Mouse (Mus musculus) right cerebral cortex, postnatal 10 days (tissue): Measurements from ENCODE around the gene 4930556J24Rik.
"Not testable (repeated sequence)": the region's sequence is repeated elsewhere in the genome, so short reads cannot be mapped to it uniquely, and the experiment has no call there.

Source experiments
- DNase-seq, 2 experiments: peaks; one replicate each; pipeline ENCODE4 v3.0.0; 2021; ENCODE audit warnings: low spot score in 2 of 2

The 4930556J24Rik gene

GRCm38 (mm10) chr11:3973081-3973480, 3.5 kb downstream of the 4930556J24Rik start:
- DNase-seq: peak in 1 of 2 experiments; percentile 15

GRCm38 (mm10) chr11:3970361-3970760, 6.2 kb downstream of the 4930556J24Rik start:
- no peak for DNase-seq

- DNase-seq: peak; percentile 31 to 42
Observed at GRCm38 (mm10) chr11:3969837-3970236, 6.7 kb downstream of the 4930556J24Rik start.

DNA sequence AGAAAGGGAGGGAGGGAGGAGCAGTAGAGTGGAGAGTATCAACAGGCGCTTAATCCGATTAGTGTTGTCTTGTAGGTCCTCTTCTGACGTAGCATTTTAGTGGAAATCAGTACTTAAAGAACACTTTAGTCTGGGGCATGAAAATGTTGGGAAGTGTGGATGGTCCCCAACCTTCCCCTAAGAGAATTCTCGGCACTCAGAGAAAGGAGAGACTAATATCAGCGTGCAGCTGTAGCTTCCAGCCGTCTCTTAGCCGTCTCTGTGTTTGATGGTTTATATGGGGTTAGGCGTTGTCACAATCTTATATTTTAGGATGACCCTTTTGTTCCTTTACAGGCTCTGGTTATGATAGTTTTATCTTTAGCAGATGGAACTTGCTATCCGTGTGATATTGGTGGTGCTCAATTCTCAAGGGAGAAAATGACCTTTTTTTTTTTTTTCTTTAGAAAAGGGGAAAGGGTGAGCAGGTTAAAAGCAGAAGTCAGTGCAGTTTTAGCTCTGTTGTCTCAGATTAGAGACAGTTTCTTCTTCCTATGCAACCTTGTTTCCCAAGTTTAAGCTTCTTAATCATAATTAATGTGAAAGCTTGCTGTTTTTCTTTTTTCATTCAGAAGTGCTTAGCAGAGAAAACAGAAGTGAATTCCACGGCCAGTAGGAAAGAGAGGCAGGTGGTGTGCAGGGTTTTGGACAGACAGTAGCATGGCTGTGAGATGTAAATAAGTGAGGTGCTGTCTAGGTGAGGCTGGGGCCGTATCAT, 12.0 kb downstream of the 4930556J24Rik start:
- peak in 1 of 2 experiments; percentile 17 for DNase-seq

- DNase-seq: peak; percentile 83 to 84
Observed at GRCm38 (mm10) chr11:3963610-3964415, 12.8 kb downstream of the 4930556J24Rik start, which contains the start of gene Pes1. Gene Pes1 (plus strand): TSS chr11:3963975.

GRCm38 (mm10) chr11:3963155-3963554, 13.4 kb downstream of the 4930556J24Rik start:
- peak in 1 of 2 experiments; percentile 47 for DNase-seq

DNA sequence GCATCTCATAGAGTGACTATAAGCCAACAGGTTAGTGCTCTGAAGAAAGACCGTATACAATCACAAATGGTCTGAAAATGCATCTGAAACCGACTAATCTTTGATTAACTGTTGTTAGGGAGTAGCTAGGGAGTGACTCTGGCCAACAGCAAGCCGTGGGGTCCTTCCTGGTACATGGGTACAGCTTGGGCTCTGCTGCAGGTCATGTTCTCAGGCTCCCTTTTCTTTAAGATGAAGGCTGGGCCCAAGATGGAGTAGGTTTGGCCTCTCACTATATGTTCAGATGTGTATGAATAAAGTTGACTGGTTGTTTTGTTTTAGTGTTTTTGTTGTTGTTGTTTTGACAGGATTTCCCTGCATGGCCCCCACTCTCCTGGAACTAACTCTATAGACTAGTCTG, 14.8 kb downstream of the 4930556J24Rik start:
- peak in 1 of 2 experiments; percentile 11 for DNase-seq

GRCm38 (mm10) chr11:3960901-3961300, 15.7 kb downstream of the 4930556J24Rik start:
- no peak for DNase-seq

- peak in 1 of 2 experiments; percentile 7 for DNase-seq
Observed at GRCm38 (mm10) chr11:3955371-3955770, 21.2 kb downstream of the 4930556J24Rik start.

GRCm38 (mm10) chr11:3954876-3955275, 21.7 kb downstream of the 4930556J24Rik start:
- not testable (repeated sequence) for DNase-seq

DNA sequence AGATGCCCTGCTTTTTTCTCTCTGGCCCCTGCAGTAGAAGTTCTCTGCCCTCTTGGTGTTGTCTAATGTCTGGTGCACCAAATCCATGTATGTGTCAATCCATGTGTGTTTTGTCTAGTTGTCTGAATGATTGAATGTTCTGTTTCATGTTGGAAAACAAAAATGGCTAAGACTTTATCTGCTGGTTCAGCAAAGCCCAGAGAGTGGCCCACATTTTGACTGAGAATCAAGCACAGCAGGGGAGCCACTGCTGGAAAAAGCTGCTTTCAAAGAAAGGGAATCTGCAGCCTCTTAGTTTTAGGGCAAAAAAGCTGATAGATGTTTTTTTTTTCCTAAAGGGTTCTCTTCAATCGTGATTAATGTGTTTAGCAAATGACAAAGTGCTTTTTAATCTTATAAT, 30.2 kb downstream of the 4930556J24Rik start:
- DNase-seq: peak in 1 of 2 experiments; percentile 2

DNA sequence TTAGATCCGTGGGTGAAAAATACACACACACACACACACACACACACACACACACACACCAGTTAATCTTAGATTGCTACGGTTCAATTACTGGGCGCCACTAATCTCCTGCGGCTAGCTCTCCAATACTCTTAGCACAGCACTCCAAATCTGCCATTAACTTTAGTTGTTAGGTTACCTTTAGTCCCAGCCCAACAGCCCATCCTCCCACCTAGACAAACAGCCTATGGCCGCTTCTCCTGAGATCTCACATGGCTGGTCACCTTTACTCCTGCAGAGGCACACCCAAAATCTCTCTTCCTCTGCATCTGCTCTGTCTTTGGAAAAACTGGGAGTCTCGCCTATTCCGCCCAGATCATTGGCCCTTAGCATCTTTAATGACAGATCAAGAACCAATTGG, 35.2 kb downstream of the 4930556J24Rik start:
- peak in 1 of 2 experiments; percentile 2 for DNase-seq

- DNase-seq: peak in 1 of 2 experiments; percentile 13
Observed at GRCm38 (mm10) chr11:3937321-3937874, 39.2 kb downstream of the 4930556J24Rik start.

GRCm38 (mm10) chr11:3936318-3936717, 40.3 kb downstream of the 4930556J24Rik start:
- peak in 1 of 2 experiments; percentile 14 for DNase-seq

GRCm38 (mm10) chr11:3935135-3935534, 41.4 kb downstream of the 4930556J24Rik start:
- peak in 1 of 2 experiments; percentile 13 for DNase-seq

DNA sequence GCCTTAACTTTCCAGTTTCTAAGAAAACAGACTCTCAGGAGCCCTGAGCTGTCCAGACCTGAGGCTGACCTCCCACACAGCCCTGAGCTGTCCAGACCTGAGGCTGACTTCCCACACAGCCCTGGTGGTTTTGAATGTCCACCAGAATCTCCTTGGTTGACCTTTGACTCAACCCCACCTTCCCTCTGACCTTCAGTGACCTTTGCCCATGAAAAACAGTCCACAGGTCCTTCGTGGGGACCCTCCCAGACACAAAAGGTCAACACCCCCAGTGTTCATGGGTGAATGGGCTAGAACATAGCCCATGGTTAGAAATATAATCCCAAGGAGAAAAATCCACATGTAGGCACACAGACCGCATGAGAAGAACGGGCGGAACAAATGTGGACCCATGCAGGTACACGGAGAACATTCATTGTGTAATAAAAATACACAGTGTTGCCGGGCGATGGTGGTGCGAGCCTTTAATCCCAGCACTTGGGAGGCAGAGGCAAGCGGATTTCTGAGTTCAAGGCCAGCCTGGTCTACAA, 42.8 kb downstream of the 4930556J24Rik start:
- DNase-seq: peak in 1 of 2 experiments; percentile 15

DNA sequence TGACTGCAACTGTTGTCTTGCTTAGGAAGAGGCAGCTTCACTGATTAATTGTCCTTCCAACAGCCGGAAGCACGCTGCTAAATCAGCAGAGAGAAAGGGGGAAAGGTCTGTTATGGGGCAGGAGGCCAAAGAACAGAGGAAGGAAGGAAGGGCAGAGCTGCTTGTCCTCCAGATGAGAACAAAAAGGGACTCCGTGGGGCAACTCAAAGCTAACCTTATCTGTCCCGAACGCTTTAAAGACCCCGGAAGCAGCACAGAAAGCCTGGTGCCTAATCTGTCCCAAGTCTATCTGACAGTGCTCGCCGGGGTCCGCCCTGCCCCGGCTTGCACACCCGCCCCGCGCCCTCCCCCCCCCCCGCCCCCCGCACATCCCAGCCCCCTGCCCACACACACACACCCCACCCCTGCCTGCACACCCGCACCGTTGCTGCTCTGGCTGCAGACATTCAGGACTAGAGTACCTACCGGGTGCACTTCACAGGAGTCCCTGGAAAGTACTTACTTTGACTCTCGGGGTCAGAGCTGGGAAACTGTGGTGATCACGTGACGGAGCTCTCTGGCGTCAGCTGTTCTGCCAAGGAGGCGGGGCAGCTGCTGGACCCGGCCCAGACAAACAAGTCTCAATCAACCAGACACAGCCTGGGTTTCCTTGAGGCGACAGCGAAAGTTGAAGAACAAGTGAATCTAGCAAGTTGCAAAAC, 44.9 kb downstream of the 4930556J24Rik start, which contains the start of gene Tcn2:
TSS of gene Tcn2 (minus strand) at position 649 of the 701 bp plus-strand sequence.
- DNase-seq: peak; percentile 82

DNA sequence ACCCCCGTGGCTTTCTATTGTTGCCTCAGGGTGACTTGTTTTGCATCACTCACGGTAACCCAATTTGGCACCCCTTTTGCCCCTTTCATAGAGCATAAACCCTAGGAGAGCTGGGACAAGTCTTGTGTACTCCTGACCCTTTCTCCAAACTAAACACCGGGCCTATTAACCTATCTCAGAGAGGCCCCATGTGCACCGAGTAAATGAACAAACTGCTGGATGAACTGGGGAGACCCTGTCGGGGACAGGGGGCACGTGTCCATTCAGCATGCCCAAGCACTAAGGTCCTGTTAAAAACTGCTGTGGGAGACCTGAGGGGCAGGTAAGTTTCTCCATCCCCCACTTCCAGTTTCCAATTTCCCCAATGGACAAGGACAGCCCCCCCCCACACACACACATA, 45.6 kb downstream of the 4930556J24Rik start:
- peak in 1 of 2 experiments; percentile 8 for DNase-seq

GRCm38 (mm10) chr11:3930019-3930418, 46.6 kb downstream of the 4930556J24Rik start:
- peak in 1 of 2 experiments; percentile 13 for DNase-seq

DNA sequence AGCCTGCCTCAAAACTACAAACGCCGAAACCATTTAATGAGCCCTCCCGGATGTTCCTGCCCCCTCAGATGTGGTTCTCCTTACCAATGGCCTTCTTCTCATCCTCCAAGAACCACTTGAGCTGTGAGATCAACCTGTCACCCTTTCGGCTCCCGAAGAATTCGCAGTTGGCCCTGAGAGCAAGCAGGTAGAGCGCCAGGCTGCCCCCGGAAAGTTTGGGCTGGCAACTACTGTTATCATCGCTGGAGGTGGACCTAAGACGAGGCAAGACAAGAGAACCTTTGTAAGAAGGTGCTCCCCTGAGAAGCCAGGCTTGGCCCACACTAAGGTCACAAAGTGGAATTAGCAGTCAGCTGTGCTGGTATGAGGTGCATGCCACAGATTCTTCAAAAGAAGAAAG, 50.7 kb downstream of the 4930556J24Rik start:
- DNase-seq: peak; percentile 12

GRCm38 (mm10) chr11:3922731-3923130, 53.8 kb downstream of the 4930556J24Rik start:
- DNase-seq: no peak
